ENCODE assay signal across 10 mouse cellular contexts in the genomic region with DNA sequence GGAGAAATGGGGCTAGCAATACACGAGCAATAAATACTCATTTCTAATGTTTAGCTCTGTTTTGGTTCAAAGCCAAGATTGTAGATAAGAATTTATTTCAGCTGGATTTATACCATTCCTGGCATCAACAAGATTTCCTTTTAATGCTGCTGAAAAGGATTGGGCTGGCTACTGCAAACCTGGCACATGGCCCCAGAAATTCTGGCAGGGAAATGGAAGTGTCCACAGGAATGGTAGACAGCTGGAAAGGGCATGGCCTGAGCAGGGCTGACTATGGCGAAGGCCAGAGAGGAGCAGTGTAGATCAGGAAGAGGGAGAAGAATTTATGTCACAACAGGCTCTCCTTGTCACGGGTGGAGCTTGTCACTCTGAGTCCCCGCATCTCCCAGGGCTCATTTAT. TPM values are rescaled to one million over a fixed set of nuclear protein-coding genes. Genes with fewer than 3 reads are reported as not detected.
DNase-seq lines count a peak whose midpoint lies in the region; ATAC-seq lines count a peak whose summit lies in the region.
"Had no signal": no experiment of that assay in that cellular context is flagged by ENCODE, and none has a peak within 500 bp of the region (broad histone marks: within the 10 kb centered on the region; RNA-seq: fewer than 3 reads in every experiment).

No protein-coding gene starts in this region.

- WGBS in midbrain, embryonic 14.5 days: 69% methylated on average over 4 of the region's 4 CpGs
- 88% methylated on average over 4 of the region's 4 CpGs for WGBS in midbrain, embryonic 11.5 days
- WGBS in kidney, embryonic 15.5 days: 19% methylated on average over 4 of the region's 4 CpGs
- 84% methylated on average over 4 of the region's 4 CpGs for WGBS in hindbrain, embryonic 12.5 days

- H3K36me3 ChIP-seq in midbrain, embryonic 14.5 days (ENCODE audit: control insufficient read depth, insufficient read depth, low read length): no peaks in the 10 kb centered on the region
- H3K36me3 ChIP-seq in midbrain, embryonic 11.5 days (ENCODE audit: control insufficient read depth, insufficient read depth, low read length): no peaks in the 10 kb centered on the region
- no peaks in the 10 kb centered on the region for H3K36me3 ChIP-seq in kidney, embryonic 15.5 days
- H3K36me3 ChIP-seq in hindbrain, embryonic 12.5 days: no peaks in the 10 kb centered on the region
- H3K36me3 ChIP-seq: hindbrain, embryonic 15.5 days had no signal

- no peak for ATAC-seq in midbrain, embryonic 14.5 days (ENCODE audit: low FRiP score, low TSS enrichment)
- ATAC-seq in midbrain, embryonic 11.5 days (ENCODE audit: low FRiP score): no peak
- ATAC-seq in kidney, embryonic 15.5 days (replicated peaks; ENCODE audit: low FRiP score): peak; percentile 90
- ATAC-seq in hindbrain, embryonic 12.5 days (ENCODE audit: low FRiP score): no peak

- no peak overlapping the region for H3K4me2 ChIP-seq in midbrain, embryonic 14.5 days (ENCODE audit: low read length)
- H3K4me2 ChIP-seq in midbrain, embryonic 11.5 days: no peak overlapping the region
- no peak overlapping the region; the same call in 1 of the 2 replicates for H3K4me2 ChIP-seq in kidney, embryonic 15.5 days
- no peak overlapping the region for H3K4me2 ChIP-seq in hindbrain, embryonic 12.5 days (replicated peaks)
- H3K4me2 ChIP-seq: hindbrain, embryonic 15.5 days had no signal

- DNase-seq in midbrain, embryonic 14.5 days: peak; percentile 21
- DNase-seq in midbrain, embryonic 11.5 days (ENCODE audit: low spot score, missing footprints): no peak
- peak; percentile 73 for DNase-seq in fibroblast of lung, adult 2 months (ENCODE audit: low read depth)
- DNase-seq in ovary, postnatal 36 days (ENCODE audit: low spot score): peak; percentile 59
- DNase-seq in thymus, postnatal 14 days: no peak
- no peak for DNase-seq in cerebellum, adult 11-12 months
- DNase-seq: embryo, embryonic 11 days had no signal

- H3K9ac ChIP-seq in midbrain, embryonic 14.5 days (replicated peaks; ENCODE audit: low read length): no peak overlapping the region
- H3K9ac ChIP-seq in midbrain, embryonic 11.5 days (ENCODE audit: low read length): no peak overlapping the region
- H3K9ac ChIP-seq in kidney, embryonic 15.5 days: no peak overlapping the region
- H3K9ac ChIP-seq in hindbrain, embryonic 12.5 days: no peak overlapping the region
- H3K9ac ChIP-seq: hindbrain, embryonic 15.5 days had no signal

- 0 out of 2 replicates have a peak, but pooled peaks cover 2% of the 10 kb centered on the region for H3K4me1 ChIP-seq in midbrain, embryonic 14.5 days (ENCODE audit: control insufficient read depth, insufficient read depth, low read length)
- H3K4me1 ChIP-seq in midbrain, embryonic 11.5 days (ENCODE audit: control insufficient read depth, insufficient read depth, low read length): peaks cover 2% of the 10 kb centered on the region; the same call in 1 of the 2 replicates
- H3K4me1 ChIP-seq in kidney, embryonic 15.5 days: peaks cover 33% of the 10 kb centered on the region
- H3K4me1 ChIP-seq in hindbrain, embryonic 12.5 days: no peaks in the 10 kb centered on the region

- H3K27me3 ChIP-seq in midbrain, embryonic 14.5 days (ENCODE audit: control insufficient read depth, insufficient read depth, low read length): no peaks in the 10 kb centered on the region
- H3K27me3 ChIP-seq in midbrain, embryonic 11.5 days (ENCODE audit: control insufficient read depth, insufficient read depth, low read length): no peaks in the 10 kb centered on the region
- peaks cover 19% of the 10 kb centered on the region for H3K27me3 ChIP-seq in kidney, embryonic 15.5 days
- H3K27me3 ChIP-seq in hindbrain, embryonic 12.5 days: no peaks in the 10 kb centered on the region
- H3K27me3 ChIP-seq: hindbrain, embryonic 15.5 days had no signal

- no peaks in the 10 kb centered on the region for H3K9me3 ChIP-seq in midbrain, embryonic 14.5 days (ENCODE audit: control insufficient read depth, low read length)
- no peaks in the 10 kb centered on the region for H3K9me3 ChIP-seq in midbrain, embryonic 11.5 days (ENCODE audit: control insufficient read depth, low read length)
- H3K9me3 ChIP-seq in kidney, embryonic 15.5 days (replicated peaks): no peaks in the 10 kb centered on the region
- H3K9me3 ChIP-seq in hindbrain, embryonic 12.5 days (replicated peaks): no peaks in the 10 kb centered on the region
- H3K9me3 ChIP-seq: hindbrain, embryonic 15.5 days had no signal

- H3K4me3 ChIP-seq in midbrain, embryonic 14.5 days (replicated peaks; ENCODE audit: low read depth, low read length): no peak overlapping the region
- H3K4me3 ChIP-seq in midbrain, embryonic 11.5 days (ENCODE audit: low read depth, low read length): no peak overlapping the region
- no peak overlapping the region for H3K4me3 ChIP-seq in kidney, embryonic 15.5 days (replicated peaks)
- no peak overlapping the region for H3K4me3 ChIP-seq in hindbrain, embryonic 12.5 days
- H3K4me3 ChIP-seq: hindbrain, embryonic 15.5 days had no signal

- H3K27ac ChIP-seq in midbrain, embryonic 14.5 days (replicated peaks; ENCODE audit: low read depth, low read length): no peak overlapping the region
- no peak overlapping the region for H3K27ac ChIP-seq in midbrain, embryonic 11.5 days (ENCODE audit: low read depth, low read length)
- no peak overlapping the region for H3K27ac ChIP-seq in kidney, embryonic 15.5 days
- H3K27ac ChIP-seq in hindbrain, embryonic 12.5 days: no peak overlapping the region
- H3K27ac ChIP-seq: hindbrain, embryonic 15.5 days had no signal

RNA-seq across cellular contexts. Expression of gene Cracr2a, which starts 14.5 kb away (rescaled TPM):
- 0.22 and 0.41 TPM in 2 replicates for polyA plus RNA-seq in midbrain, embryonic 14.5 days (2014; fragmentation: Nextera tagmentation; extraction: Ambion mirVana)
- polyA plus RNA-seq in midbrain, embryonic 11.5 days (2014; fragmentation: Nextera tagmentation; extraction: Ambion mirVana): 0.34 and 0.87 TPM in 2 replicates
- polyA plus RNA-seq in kidney, embryonic 15.5 days (2015; fragmentation: Nextera tagmentation; extraction: Ambion mirVana): 1.8 and 1.9 TPM in 2 replicates
- 0.85 and 1.6 TPM in 2 replicates for polyA plus RNA-seq in hindbrain, embryonic 12.5 days (2016; fragmentation: Nextera tagmentation; extraction: Ambion mirVana)

Comparison
In these comparisons a context has a peak if more than half of its experiments do, and no peak if none do; other contexts are left out.
1. DNase-seq: peak in midbrain, embryonic 14.5 days (single experiment), fibroblast of lung, adult 2 months (single experiment) and ovary, postnatal 36 days (single experiment); none in midbrain, embryonic 11.5 days (single experiment), thymus, postnatal 14 days (single experiment) and cerebellum, adult 11-12 months (single experiment).